Mouse (Mus musculus): ENCODE measurements around the gene Pappa. TPM values are rescaled to one million over a fixed set of nuclear protein-coding genes. Genes with fewer than 3 reads are reported as not detected.

Pappa gene
- polyA plus RNA-seq, 1 experiment from 2014 or later: 0.33 TPM

- H3K27ac ChIP-seq (ENCODE audit: low read depth, low read length): no peak overlapping the region
- ATAC-seq: no peak
- TF ChIP-seq CTCF (IDR thresholded peaks at IDR 0.05; ENCODE audit: low read depth): no peak
Measured at GRCm38 (mm10) chr4:65321959-65322358, 198.0 kb downstream of the Pappa start.

GRCm38 (mm10) chr4:65325816-65326215 lies 201.8 kb downstream of the Pappa start:
- no peak overlapping the region for H3K27ac ChIP-seq (ENCODE audit: low read depth, low read length)
- 93% methylated on average over 2 of the region's 2 CpGs for WGBS
- H3K9me3 ChIP-seq (ENCODE audit: control insufficient read depth): no peaks in the 10 kb centered on the region

More at GRCm38 (mm10) chr4:65321959-65322358, 198.0 kb downstream of the Pappa start:
- H3K4me1 ChIP-seq (replicated peaks; ENCODE audit: control insufficient read depth, insufficient read depth, low read length): no peaks in the 10 kb centered on the region
- H3K4me3 ChIP-seq (ENCODE audit: low read depth, low read length): no peak overlapping the region
- no peaks in the 10 kb centered on the region for H3K27me3 ChIP-seq (replicated peaks; ENCODE audit: control insufficient read depth, insufficient read depth, low read length)
- 78% methylated on average over 1 of the region's 1 CpGs for WGBS
- no peak overlapping the region for H3K9ac ChIP-seq (ENCODE audit: low read depth, low read length)
- no peaks in the 10 kb centered on the region for H3K36me3 ChIP-seq (ENCODE audit: control insufficient read depth, insufficient read depth)
- H3K4me2 ChIP-seq (replicated peaks; ENCODE audit: low read depth): no peak overlapping the region
- H3K9me3 ChIP-seq (ENCODE audit: control insufficient read depth): no peaks in the 10 kb centered on the region

GRCm38 (mm10) chr4:65328486-65329308 lies 204.7 kb downstream of the Pappa start:
- Histone ChIP-seq H3K4me2 (replicated peaks; ENCODE audit: low read depth) (no peak overlapping the region), H3K9ac (ENCODE audit: low read depth, low read length) (no peak overlapping the region), H3K4me1 (replicated peaks; ENCODE audit: control insufficient read depth, insufficient read depth, low read length) (no peaks in the 10 kb centered on the region), H3K36me3 (ENCODE audit: control insufficient read depth, insufficient read depth) (no peaks in the 10 kb centered on the region), H3K27ac (ENCODE audit: low read depth, low read length) (no peak overlapping the region), H3K9me3 (ENCODE audit: control insufficient read depth) (no peaks in the 10 kb centered on the region), H3K4me3 (ENCODE audit: low read depth, low read length) (no peak overlapping the region), H3K27me3 (replicated peaks; ENCODE audit: control insufficient read depth, insufficient read depth, low read length) (no peaks in the 10 kb centered on the region)
- TF ChIP-seq CTCF (IDR thresholded peaks at IDR 0.05; ENCODE audit: low read depth): no peak
- no peak for ATAC-seq
- 73% methylated on average over 9 of the region's 9 CpGs for WGBS

More at GRCm38 (mm10) chr4:65325816-65326215, 201.8 kb downstream of the Pappa start:
- no peak overlapping the region for H3K4me3 ChIP-seq (ENCODE audit: low read depth, low read length)
- no peak for ATAC-seq
- no peaks in the 10 kb centered on the region for H3K36me3 ChIP-seq (ENCODE audit: control insufficient read depth, insufficient read depth)
- no peak overlapping the region for H3K4me2 ChIP-seq (replicated peaks; ENCODE audit: low read depth)
- H3K9ac ChIP-seq (ENCODE audit: low read depth, low read length): no peak overlapping the region
- no peaks in the 10 kb centered on the region for H3K27me3 ChIP-seq (replicated peaks; ENCODE audit: control insufficient read depth, insufficient read depth, low read length)
- no peaks in the 10 kb centered on the region for H3K4me1 ChIP-seq (replicated peaks; ENCODE audit: control insufficient read depth, insufficient read depth, low read length)
- no peak for TF ChIP-seq CTCF (IDR thresholded peaks at IDR 0.05; ENCODE audit: low read depth)

- no peak overlapping the region for H3K27ac ChIP-seq (ENCODE audit: low read depth, low read length)
- H3K4me3 ChIP-seq (ENCODE audit: low read depth, low read length): no peak overlapping the region
Measured at GRCm38 (mm10) chr4:65333718-65334117, 209.7 kb downstream of the Pappa start.

GRCm38 (mm10) chr4:65341766-65342165 lies 217.8 kb downstream of the Pappa start:
- Histone ChIP-seq H3K9ac (ENCODE audit: low read depth, low read length) (no peak overlapping the region), H3K27ac (ENCODE audit: low read depth, low read length) (no peak overlapping the region), H3K4me1 (replicated peaks; ENCODE audit: control insufficient read depth, insufficient read depth, low read length) (no peaks in the 10 kb centered on the region), H3K4me2 (replicated peaks; ENCODE audit: low read depth) (no peak overlapping the region), H3K27me3 (replicated peaks; ENCODE audit: control insufficient read depth, insufficient read depth, low read length) (no peaks in the 10 kb centered on the region), H3K36me3 (ENCODE audit: control insufficient read depth, insufficient read depth) (no peaks in the 10 kb centered on the region), H3K9me3 (ENCODE audit: control insufficient read depth) (no peaks in the 10 kb centered on the region), H3K4me3 (ENCODE audit: low read depth, low read length) (no peak overlapping the region)
- 72% methylated on average over 3 of the region's 3 CpGs for WGBS
- no peak for TF ChIP-seq CTCF (IDR thresholded peaks at IDR 0.05; ENCODE audit: low read depth)
- no peak for ATAC-seq

More at GRCm38 (mm10) chr4:65333718-65334117, 209.7 kb downstream of the Pappa start:
- no peak for ATAC-seq
- H3K4me2 ChIP-seq (replicated peaks; ENCODE audit: low read depth): no peak overlapping the region
- no peaks in the 10 kb centered on the region for H3K9me3 ChIP-seq (ENCODE audit: control insufficient read depth)
- no peaks in the 10 kb centered on the region for H3K4me1 ChIP-seq (replicated peaks; ENCODE audit: control insufficient read depth, insufficient read depth, low read length)
- H3K36me3 ChIP-seq (ENCODE audit: control insufficient read depth, insufficient read depth): no peaks in the 10 kb centered on the region
- WGBS: 50% methylated on average over 1 of the region's 1 CpGs
- TF ChIP-seq CTCF (IDR thresholded peaks at IDR 0.05; ENCODE audit: low read depth): no peak
- H3K27me3 ChIP-seq (replicated peaks; ENCODE audit: control insufficient read depth, insufficient read depth, low read length): no peaks in the 10 kb centered on the region
- H3K9ac ChIP-seq (ENCODE audit: low read depth, low read length): no peak overlapping the region

- WGBS: 74% methylated on average over 7 of the region's 7 CpGs
- Histone ChIP-seq H3K9ac (ENCODE audit: low read depth, low read length) (no peak overlapping the region), H3K4me1 (replicated peaks; ENCODE audit: control insufficient read depth, insufficient read depth, low read length) (no peaks in the 10 kb centered on the region), H3K4me2 (replicated peaks; ENCODE audit: low read depth) (no peak overlapping the region), H3K4me3 (ENCODE audit: low read depth, low read length) (no peak overlapping the region), H3K27me3 (replicated peaks; ENCODE audit: control insufficient read depth, insufficient read depth, low read length) (no peaks in the 10 kb centered on the region), H3K9me3 (ENCODE audit: control insufficient read depth) (no peaks in the 10 kb centered on the region), H3K36me3 (ENCODE audit: control insufficient read depth, insufficient read depth) (no peaks in the 10 kb centered on the region), H3K27ac (ENCODE audit: low read depth, low read length) (no peak overlapping the region)
- no peak for TF ChIP-seq CTCF (IDR thresholded peaks at IDR 0.05; ENCODE audit: low read depth)
- ATAC-seq: no peak
Measured at GRCm38 (mm10) chr4:65350521-65350920, 226.5 kb downstream of the Pappa start.

All from intestine, postnatal 0 days (tissue).